Mouse (Mus musculus): Measurements from ENCODE around the gene Cldnd2. TPM values are rescaled to one million over a fixed set of nuclear protein-coding genes. Genes with fewer than 3 reads are reported as not detected.

Cldnd2 gene
- polyA plus RNA-seq, 1 experiment, result 279 TPM

- H3K36me3 ChIP-seq (ENCODE audit: control insufficient read depth, insufficient read depth, low read length), result no peaks in the 10 kb centered on the region
- TF ChIP-seq CTCF (IDR thresholded peaks at IDR 0.05; ENCODE audit: control insufficient read depth, insufficient read depth, insufficient replicate concordance, low read depth, low read length) (peak; percentile 36; the same call in 1 of the 2 replicates), POLR2A (IDR thresholded peaks at IDR 0.05; ENCODE audit: control insufficient read depth, low read depth, low read length) (no peak)
- H3K27ac ChIP-seq (ENCODE audit: control insufficient read depth, insufficient read depth, low read depth, low read length), result no peak overlapping the region
- H3K27me3 ChIP-seq (ENCODE audit: control insufficient read depth, insufficient read depth, low read length), result no peaks in the 10 kb centered on the region
- no peak overlapping the region for H3K4me3 ChIP-seq (ENCODE audit: control insufficient read depth, low read depth, low read length)
- no peaks in the 10 kb centered on the region; the same call in 1 of the 2 replicates for H3K4me1 ChIP-seq (ENCODE audit: control insufficient read depth, insufficient read depth, low read length)
Observed at GRCm38 (mm10) chr7:43417298-43417697, 23.3 kb upstream of the Cldnd2 start.

GRCm38 (mm10) chr7:43422995-43423617 is 17.5 kb upstream of the Cldnd2 start:
- no peak overlapping the region for H3K27ac ChIP-seq (ENCODE audit: control insufficient read depth, insufficient read depth, low read depth, low read length)
- H3K4me1 ChIP-seq (ENCODE audit: control insufficient read depth, insufficient read depth, low read length), result no peaks in the 10 kb centered on the region; the same call in 1 of the 2 replicates
- no peaks in the 10 kb centered on the region for H3K27me3 ChIP-seq (ENCODE audit: control insufficient read depth, insufficient read depth, low read length)
- H3K4me3 ChIP-seq (ENCODE audit: control insufficient read depth, low read depth, low read length), result no peak overlapping the region
- TF ChIP-seq CTCF (IDR thresholded peaks at IDR 0.05; ENCODE audit: control insufficient read depth, insufficient read depth, insufficient replicate concordance, low read depth, low read length), result peak; percentile 96
- TF ChIP-seq POLR2A (IDR thresholded peaks at IDR 0.05; ENCODE audit: control insufficient read depth, low read depth, low read length), result no peak
- no peaks in the 10 kb centered on the region for H3K36me3 ChIP-seq (ENCODE audit: control insufficient read depth, insufficient read depth, low read length)

GRCm38 (mm10) chr7:43423991-43424625 is 16.5 kb upstream of the Cldnd2 start:
- H3K4me1 ChIP-seq (ENCODE audit: control insufficient read depth, insufficient read depth, low read length), result no peaks in the 10 kb centered on the region; the same call in 1 of the 2 replicates
- H3K27ac ChIP-seq (ENCODE audit: control insufficient read depth, insufficient read depth, low read depth, low read length), result no peak overlapping the region
- TF ChIP-seq POLR2A (IDR thresholded peaks at IDR 0.05; ENCODE audit: control insufficient read depth, low read depth, low read length), result no peak
- TF ChIP-seq CTCF (IDR thresholded peaks at IDR 0.05; ENCODE audit: control insufficient read depth, insufficient read depth, insufficient replicate concordance, low read depth, low read length), result no peak
- H3K36me3 ChIP-seq (ENCODE audit: control insufficient read depth, insufficient read depth, low read length), result no peaks in the 10 kb centered on the region
- no peaks in the 10 kb centered on the region for H3K27me3 ChIP-seq (ENCODE audit: control insufficient read depth, insufficient read depth, low read length)
- no peak overlapping the region for H3K4me3 ChIP-seq (ENCODE audit: control insufficient read depth, low read depth, low read length)

- Histone ChIP-seq H3K27me3 (ENCODE audit: control insufficient read depth, insufficient read depth, low read length) (no peaks in the 10 kb centered on the region), H3K36me3 (ENCODE audit: control insufficient read depth, insufficient read depth, low read length) (no peaks in the 10 kb centered on the region), H3K4me3 (ENCODE audit: control insufficient read depth, low read depth, low read length) (no peak within 1 kb of the TSS), H3K4me1 (ENCODE audit: control insufficient read depth, insufficient read depth, low read length) (no peaks in the 10 kb centered on the region; the same call in 1 of the 2 replicates), H3K27ac (ENCODE audit: control insufficient read depth, insufficient read depth, low read depth, low read length) (no peak within 1 kb of the TSS)
- TF ChIP-seq POLR2A (IDR thresholded peaks at IDR 0.05; ENCODE audit: control insufficient read depth, low read depth, low read length) (no peak), CTCF (IDR thresholded peaks at IDR 0.05; ENCODE audit: control insufficient read depth, insufficient read depth, insufficient replicate concordance, low read depth, low read length) (no peak)
Observed at GRCm38 (mm10) chr7:43427406-43427805, 13.2 kb upstream of the Cldnd2 start, which contains the start of gene Lim2. Lim2 (plus strand) TSS chr7:43427670.

GRCm38 (mm10) chr7:43429500-43429899 is 11.1 kb upstream of the Cldnd2 start:
- TF ChIP-seq CTCF (IDR thresholded peaks at IDR 0.05; ENCODE audit: control insufficient read depth, insufficient read depth, insufficient replicate concordance, low read depth, low read length), result no peak
- TF ChIP-seq POLR2A (IDR thresholded peaks at IDR 0.05; ENCODE audit: control insufficient read depth, low read depth, low read length), result no peak
- no peaks in the 10 kb centered on the region for H3K36me3 ChIP-seq (ENCODE audit: control insufficient read depth, insufficient read depth, low read length)
- H3K27me3 ChIP-seq (ENCODE audit: control insufficient read depth, insufficient read depth, low read length), result no peaks in the 10 kb centered on the region
- no peaks in the 10 kb centered on the region for H3K4me1 ChIP-seq (ENCODE audit: control insufficient read depth, insufficient read depth, low read length)
- H3K4me3 ChIP-seq (ENCODE audit: control insufficient read depth, low read depth, low read length), result no peak overlapping the region
- H3K27ac ChIP-seq (ENCODE audit: control insufficient read depth, insufficient read depth, low read depth, low read length), result no peak overlapping the region

GRCm38 (mm10) chr7:43432891-43433290 is 7.7 kb upstream of the Cldnd2 start:
- Histone ChIP-seq H3K4me3 (ENCODE audit: control insufficient read depth, low read depth, low read length) (no peak overlapping the region), H3K27me3 (ENCODE audit: control insufficient read depth, insufficient read depth, low read length) (no peaks in the 10 kb centered on the region), H3K4me1 (ENCODE audit: control insufficient read depth, insufficient read depth, low read length) (no peaks in the 10 kb centered on the region), H3K36me3 (ENCODE audit: control insufficient read depth, insufficient read depth, low read length) (no peaks in the 10 kb centered on the region), H3K27ac (ENCODE audit: control insufficient read depth, insufficient read depth, low read depth, low read length) (no peak overlapping the region)
- TF ChIP-seq POLR2A (IDR thresholded peaks at IDR 0.05; ENCODE audit: control insufficient read depth, low read depth, low read length) (no peak), CTCF (IDR thresholded peaks at IDR 0.05; ENCODE audit: control insufficient read depth, insufficient read depth, insufficient replicate concordance, low read depth, low read length) (no peak)

- Histone ChIP-seq H3K36me3 (ENCODE audit: control insufficient read depth, insufficient read depth, low read length) (no peaks in the 10 kb centered on the region), H3K27me3 (ENCODE audit: control insufficient read depth, insufficient read depth, low read length) (no peaks in the 10 kb centered on the region), H3K4me3 (ENCODE audit: control insufficient read depth, low read depth, low read length) (no peak overlapping the region), H3K27ac (ENCODE audit: control insufficient read depth, insufficient read depth, low read depth, low read length) (no peak overlapping the region), H3K4me1 (ENCODE audit: control insufficient read depth, insufficient read depth, low read length) (no peaks in the 10 kb centered on the region)
- TF ChIP-seq POLR2A (IDR thresholded peaks at IDR 0.05; ENCODE audit: control insufficient read depth, low read depth, low read length) (no peak), CTCF (IDR thresholded peaks at IDR 0.05; ENCODE audit: control insufficient read depth, insufficient read depth, insufficient replicate concordance, low read depth, low read length) (no peak)
Observed at GRCm38 (mm10) chr7:43434676-43435075, 5.9 kb upstream of the Cldnd2 start.

Data from testis, adult 2 months (tissue).